Comparison of ENCODE assay signal across 16 mouse cellular contexts in genomic region chr19:29285451-29285869, GRCm38 (mm10). TPM values are rescaled to one million over a fixed set of nuclear protein-coding genes. Genes with fewer than 3 reads are reported as not detected.
DNase-seq lines count a peak whose midpoint lies in the region; ATAC-seq and TF ChIP-seq lines count a peak whose summit lies in the region.
"Had no signal": no experiment of that assay in that cellular context is flagged by ENCODE, and none has a peak within 500 bp of the region (broad histone marks: within the 10 kb centered on the region; RNA-seq: fewer than 3 reads in every experiment).

No protein-coding gene starts in this region.

- no peak for TF ChIP-seq POLR2A in lung, adult 2 months (IDR thresholded peaks at IDR 0.05; ENCODE audit: borderline replicate concordance, extremely low read depth, low read depth, low read length)

- H3K9me3 ChIP-seq in forebrain, embryonic 12.5 days: no peaks in the 10 kb centered on the region
- no peaks in the 10 kb centered on the region for H3K9me3 ChIP-seq in midbrain, embryonic 15.5 days
- H3K9me3 ChIP-seq: heart, embryonic 10.5 days; lung, embryonic 15.5 days; neural tube, embryonic 15.5 days had no signal

- H3K4me3 ChIP-seq in forebrain, embryonic 12.5 days (replicated peaks): no peak overlapping the region
- no peak overlapping the region for H3K4me3 ChIP-seq in midbrain, embryonic 15.5 days
- no peak overlapping the region for H3K4me3 ChIP-seq in lung, adult 2 months (replicated peaks; ENCODE audit: extremely low read depth, low read depth, low read length)
- H3K4me3 ChIP-seq: heart, embryonic 10.5 days; lung, embryonic 15.5 days; neural tube, embryonic 15.5 days had no signal

- DNase-seq in kidney, adult 11 months: peak; percentile 36
- DNase-seq in kidney, postnatal 10 days: no peak
- DNase-seq in right cerebral cortex, adult 2 months (ENCODE audit: low spot score in 2 of 2): peak; percentile 37 to 54
- DNase-seq in right cerebral cortex, postnatal 4 days: no peak
- DNase-seq in natural killer cell, adult 2 months (ENCODE audit: low spot score in 2 of 2): no peak
- DNase-seq in lung, adult 2 months: no peak
- DNase-seq: adrenal gland, postnatal 14 days; heart, postnatal 36 days; spleen, adult 18-20 months had no signal

- 10% methylated on average over 7 of the region's 7 CpGs for WGBS in forebrain, embryonic 12.5 days
- WGBS in midbrain, embryonic 15.5 days: 11% methylated on average over 7 of the region's 7 CpGs
- 53% methylated on average over 7 of the region's 7 CpGs for WGBS in lung, adult 2 months

- H3K9ac ChIP-seq in forebrain, embryonic 12.5 days: no peak overlapping the region
- no peak overlapping the region for H3K9ac ChIP-seq in midbrain, embryonic 15.5 days
- H3K9ac ChIP-seq: lung, embryonic 15.5 days; neural tube, embryonic 15.5 days had no signal

- ATAC-seq in forebrain, embryonic 12.5 days (ENCODE audit: low FRiP score): no peak
- peak; percentile 45; the same call in 1 of the 2 replicates for ATAC-seq in midbrain, embryonic 15.5 days (replicated peaks)
- ATAC-seq: CD4-positive, CD25-positive, alpha-beta regulatory T cell, adult 4 months had no signal

- H3K36me3 ChIP-seq in forebrain, embryonic 12.5 days (replicated peaks): peaks cover 12% of the 10 kb centered on the region
- H3K36me3 ChIP-seq in midbrain, embryonic 15.5 days (replicated peaks): peaks cover 4% of the 10 kb centered on the region; the same call in 1 of the 2 replicates

- no peak for TF ChIP-seq CTCF in lung, adult 2 months (IDR thresholded peaks at IDR 0.05; ENCODE audit: insufficient read depth, low read length)

- H3K27ac ChIP-seq in forebrain, embryonic 12.5 days: 0 out of 2 replicates have a peak overlapping the region, but pooled peaks have one; percentile 42
- 0 out of 2 replicates have a peak overlapping the region, but pooled peaks have one; percentile 2 for H3K27ac ChIP-seq in midbrain, embryonic 15.5 days
- H3K27ac ChIP-seq: heart, embryonic 10.5 days; kidney, postnatal 0 days; lung, embryonic 15.5 days; neural tube, embryonic 15.5 days had no signal

- H3K27me3 ChIP-seq in forebrain, embryonic 12.5 days: no peaks in the 10 kb centered on the region
- H3K27me3 ChIP-seq in midbrain, embryonic 15.5 days (replicated peaks): no peaks in the 10 kb centered on the region
- H3K27me3 ChIP-seq: lung, embryonic 15.5 days; neural tube, embryonic 15.5 days had no signal

- H3K4me2 ChIP-seq in forebrain, embryonic 12.5 days: no peak overlapping the region
- H3K4me2 ChIP-seq in midbrain, embryonic 15.5 days: no peak overlapping the region
- H3K4me2 ChIP-seq: lung, embryonic 15.5 days; neural tube, embryonic 15.5 days had no signal

- peaks cover 10% of the 10 kb centered on the region for H3K4me1 ChIP-seq in forebrain, embryonic 12.5 days
- no peaks in the 10 kb centered on the region for H3K4me1 ChIP-seq in midbrain, embryonic 15.5 days
- H3K4me1 ChIP-seq in lung, adult 2 months (ENCODE audit: control insufficient read depth, insufficient read depth, low read length): 0 out of 2 replicates have a peak, but pooled peaks cover 2% of the 10 kb centered on the region
- H3K4me1 ChIP-seq: lung, embryonic 15.5 days; neural tube, embryonic 15.5 days had no signal

RNA-seq across cellular contexts. Expression of gene Jak2, which starts 33.8 kb away (rescaled TPM):
- polyA plus RNA-seq in forebrain, embryonic 12.5 days (2016; fragmentation: Nextera tagmentation; extraction: Ambion mirVana): 16.1 and 16.6 TPM in 2 replicates
- 17.6 and 18.2 TPM in 2 replicates for polyA plus RNA-seq in midbrain, embryonic 15.5 days (2015; fragmentation: Nextera tagmentation; extraction: Ambion mirVana)
- polyA plus RNA-seq in lung, adult 2 months (2012; rRNA removed): 7.3 and 8.9 TPM in 2 replicates

RNA-seq across cellular contexts. Expression of gene Insl6, which starts 39.7 kb away (rescaled TPM):
- 5.3 TPM in 2 replicates for polyA plus RNA-seq in forebrain, embryonic 12.5 days (2016; fragmentation: Nextera tagmentation; extraction: Ambion mirVana)
- 1.5 and 1.9 TPM in 2 replicates for polyA plus RNA-seq in midbrain, embryonic 15.5 days (2015; fragmentation: Nextera tagmentation; extraction: Ambion mirVana)
- 0.82 TPM in 1 of 2 replicates, not detected in the other for polyA plus RNA-seq in lung, adult 2 months (2012; rRNA removed)

RNA-seq across cellular contexts. Expression of gene Rln1, which starts 49.0 kb away (rescaled TPM):
- 1.00 and 1.4 TPM in 2 replicates for polyA plus RNA-seq in forebrain, embryonic 12.5 days (2016; fragmentation: Nextera tagmentation; extraction: Ambion mirVana)
- polyA plus RNA-seq in midbrain, embryonic 15.5 days (2015; fragmentation: Nextera tagmentation; extraction: Ambion mirVana): 2.4 and 2.5 TPM in 2 replicates
- not detected in 2 replicates for polyA plus RNA-seq in lung, adult 2 months (2012; rRNA removed)
- polyA plus RNA-seq: CD4-positive, CD25-positive, alpha-beta regulatory T cell, adult 4 months; lung, embryonic 15.5 days had no signal

Comparison
In these comparisons a context has a peak if more than half of its experiments do, and no peak if none do; other contexts are left out.
1. DNase-seq: peak in kidney, adult 11 months (single experiment) and right cerebral cortex, adult 2 months (2 of 2); none in kidney, postnatal 10 days (single experiment), right cerebral cortex, postnatal 4 days (single experiment), natural killer cell, adult 2 months (0 of 2) and lung, adult 2 months (single experiment).